Mouse (Mus musculus) MEL (cell line): ENCODE measurements around the gene Endod1. TPM values are rescaled to one million over a fixed set of nuclear protein-coding genes. Genes with fewer than 3 reads are reported as not detected.

Source experiments
- DNase-seq: peaks from one replicate; pipeline ENCODE4 v3.0.0; 2011; ENCODE audit warnings: low read depth, low spot score
- H3K27ac ChIP-seq: 2 replicates; pipeline ENCODE4 v1.5.1; 2012; ENCODE audit warnings: low read depth, mild to moderate bottlenecking, control low read depth, low read length, moderate library complexity; ENCODE audit not compliant: control insufficient read depth
- H3K27me3 ChIP-seq, 2 experiments: fragments of 150-350 bp in 1 of 2; sonication (generic) in 1 of 2; 2 replicates each; pipeline ENCODE4 v1.6.1; 2012; ENCODE audit warnings: low read length in 2 of 2, mild to moderate bottlenecking in 2 of 2, improper control_type of control experiment in 1 of 2, moderate library complexity in 1 of 2; ENCODE audit not compliant: insufficient read depth in 2 of 2, control insufficient read depth in 1 of 2
- H3K36me3 ChIP-seq, 2 experiments: 2 replicates each; pipeline ENCODE4 v1.6.1; 2012 to 2014; ENCODE audit warnings: low read length in 2 of 2, improper control_type of control experiment in 1 of 2, inconsistent platforms in 1 of 2, mild to moderate bottlenecking in 1 of 2; ENCODE audit not compliant: insufficient read depth in 2 of 2, control insufficient read depth in 1 of 2
- H3K4me1 ChIP-seq, 2 experiments: fragments of 150-350 bp in 1 of 2; sonication (generic) in 1 of 2; 2 replicates each; pipeline ENCODE4 v1.6.1; 2012; ENCODE audit warnings: low read length in 2 of 2, improper control_type of control experiment in 1 of 2, mild to moderate bottlenecking in 1 of 2; ENCODE audit not compliant: insufficient read depth in 2 of 2, control insufficient read depth in 1 of 2
- H3K4me3 ChIP-seq, 2 experiments: fragments of 150-350 bp in 1 of 2; sonication (generic) in 1 of 2; 2 replicates each; pipeline ENCODE4 v1.5.1; 2012; ENCODE audit warnings: low read depth in 2 of 2, low read length in 2 of 2, mild to moderate bottlenecking in 2 of 2, moderate library complexity in 2 of 2, control low read depth in 1 of 2, improper control_type of control experiment in 1 of 2; ENCODE audit not compliant: control insufficient read depth in 1 of 2, insufficient read depth in 1 of 2
- H3K79me2 ChIP-seq: 2 replicates; pipeline ENCODE4 v1.6.1; 2012; ENCODE audit warnings: mild to moderate bottlenecking, low read length, moderate library complexity; ENCODE audit not compliant: control insufficient read depth, poor library complexity, insufficient read depth
- H3K9ac ChIP-seq: 2 replicates; pipeline ENCODE4 v1.6.1; 2012; ENCODE audit warnings: low read depth, mild to moderate bottlenecking, control low read depth, low read length, moderate library complexity; ENCODE audit not compliant: control insufficient read depth, poor library complexity, severe bottlenecking
- H3K9me3 ChIP-seq: fragments of 150-350 bp; sonication (generic); replicated peaks from 2 replicates; pipeline ENCODE4 v1.6.1; 2012; ENCODE audit warnings: mild to moderate bottlenecking, low read length, improper control_type of control experiment, moderate library complexity; ENCODE audit not compliant: insufficient read depth
- BHLHE40 ChIP-seq: IDR thresholded peaks from 2 replicates; pipeline ENCODE4 v1.6.1; 2012; ENCODE audit warnings: low read depth, mild to moderate bottlenecking, inconsistent platforms, low read length, improper control_type of control experiment, borderline replicate concordance
- CHD1 ChIP-seq: IDR thresholded peaks from 2 replicates; pipeline ENCODE4 v1.6.1; 2012; ENCODE audit warnings: low read depth, mild to moderate bottlenecking, inconsistent platforms, low read length, improper control_type of control experiment
- CTCF ChIP-seq, 3 experiments: IDR thresholded peaks in 2 of 3; conservative IDR thresholded peaks in 1 of 3; 2 replicates each; pipeline ENCODE4 v1.5.1; 2011 to 2012; ENCODE audit warnings: low read length in 3 of 3, low read depth in 2 of 3, mild to moderate bottlenecking in 2 of 3, improper control_type of control experiment in 1 of 3, inconsistent platforms in 1 of 3, mixed read lengths in 1 of 3, moderate library complexity in 1 of 3; ENCODE audit not compliant: control insufficient read depth in 1 of 3, insufficient read depth in 1 of 3, poor library complexity in 1 of 3, severe bottlenecking in 1 of 3
- E2F4 ChIP-seq: IDR thresholded peaks from 2 replicates; pipeline ENCODE4 v1.6.1; 2011; ENCODE audit warnings: low read depth, low read length, improper control_type of control experiment, borderline replicate concordance
- EP300 ChIP-seq, 2 experiments: IDR thresholded peaks; 2 replicates each; pipeline ENCODE4 v1.6.1; 2011; ENCODE audit warnings: improper control_type of control experiment in 2 of 2, low read length in 2 of 2, low read depth in 1 of 2, mild to moderate bottlenecking in 1 of 2
- ETS1 ChIP-seq: IDR thresholded peaks from 2 replicates; pipeline ENCODE4 v1.6.1; 2012; ENCODE audit warnings: low read depth, mild to moderate bottlenecking, inconsistent platforms, low read length, improper control_type of control experiment, moderate library complexity
- GABPA ChIP-seq: IDR thresholded peaks from 2 replicates; pipeline ENCODE4 v1.6.1; 2012; ENCODE audit warnings: low read depth, mild to moderate bottlenecking, inconsistent platforms, low read length, improper control_type of control experiment, moderate library complexity
- GATA1 ChIP-seq: IDR thresholded peaks from 2 replicates; pipeline ENCODE4 v1.6.1; 2011; ENCODE audit warnings: low read depth, low read length, improper control_type of control experiment
- HCFC1 ChIP-seq: IDR thresholded peaks from 2 replicates; pipeline ENCODE4 v1.6.1; 2012; ENCODE audit warnings: low read depth, mild to moderate bottlenecking, inconsistent platforms, low read length, improper control_type of control experiment, moderate library complexity
- KAT2A ChIP-seq: conservative IDR thresholded peaks from 2 replicates; pipeline ENCODE4 v1.6.1; 2012; ENCODE audit warnings: low read depth, low read length, improper control_type of control experiment, inconsistent platforms
- MAFK ChIP-seq: IDR thresholded peaks from 2 replicates; pipeline ENCODE4 v1.6.1; 2011; ENCODE audit warnings: low read depth, mild to moderate bottlenecking, low read length, improper control_type of control experiment, borderline replicate concordance
- MAX ChIP-seq: IDR thresholded peaks from 2 replicates; pipeline ENCODE4 v1.6.1; 2011; ENCODE audit warnings: low read length, improper control_type of control experiment
- MEF2A ChIP-seq: IDR thresholded peaks from 2 replicates; pipeline ENCODE4 v1.6.1; 2014; ENCODE audit warnings: low read depth, mild to moderate bottlenecking, inconsistent platforms, low read length, improper control_type of control experiment; ENCODE audit not compliant: poor library complexity, insufficient replicate concordance, severe bottlenecking; ENCODE audit errors: extremely low read depth
- MXI1 ChIP-seq: IDR thresholded peaks from 2 replicates; pipeline ENCODE4 v1.6.1; 2011; ENCODE audit warnings: mild to moderate bottlenecking, low read depth, low read length, improper control_type of control experiment
- MYB ChIP-seq: IDR thresholded peaks from 2 replicates; pipeline ENCODE4 v1.6.1; 2011; ENCODE audit warnings: mild to moderate bottlenecking, low read depth, low read length, improper control_type of control experiment
- MYC ChIP-seq: IDR thresholded peaks from 2 replicates; pipeline ENCODE4 v1.6.1; 2011; ENCODE audit warnings: low read depth, mild to moderate bottlenecking, low read length, improper control_type of control experiment, moderate library complexity
- NELFE ChIP-seq: IDR thresholded peaks from 2 replicates; pipeline ENCODE4 v1.6.1; 2011; ENCODE audit warnings: low read depth, low read length, improper control_type of control experiment
- NRF1 ChIP-seq: IDR thresholded peaks from 2 replicates; pipeline ENCODE4 v1.6.1; 2014; ENCODE audit warnings: low read depth, mild to moderate bottlenecking, inconsistent platforms, low read length, improper control_type of control experiment, moderate library complexity; ENCODE audit not compliant: poor library complexity, insufficient read depth, severe bottlenecking
- POLR2A ChIP-seq, 2 experiments: IDR thresholded peaks; 2 replicates each; pipeline ENCODE4 v1.6.1; 2011 to 2012; ENCODE audit warnings: low read length in 2 of 2, mild to moderate bottlenecking in 2 of 2, control low read depth in 1 of 2, improper control_type of control experiment in 1 of 2, low read depth in 1 of 2, moderate library complexity in 1 of 2; ENCODE audit not compliant: control insufficient read depth in 1 of 2, insufficient read depth in 1 of 2, poor library complexity in 1 of 2
- POLR2AphosphoS2 ChIP-seq: IDR thresholded peaks from 2 replicates; pipeline ENCODE4 v1.6.1; 2011; ENCODE audit warnings: low read length, improper control_type of control experiment
- POLR2AphosphoS5 ChIP-seq: IDR thresholded peaks from 2 replicates; pipeline ENCODE4 v1.6.1; 2012; ENCODE audit warnings: low read depth, borderline replicate concordance, mild to moderate bottlenecking, inconsistent platforms, low read length, moderate library complexity, mixed read lengths
- RAD21 ChIP-seq: IDR thresholded peaks from 2 replicates; pipeline ENCODE4 v1.6.1; 2011; ENCODE audit warnings: mild to moderate bottlenecking, low read depth, low read length, improper control_type of control experiment
- RCOR1 ChIP-seq: IDR thresholded peaks from 2 replicates; pipeline ENCODE4 v1.6.1; 2012; ENCODE audit warnings: low read depth, mild to moderate bottlenecking, inconsistent platforms, low read length, improper control_type of control experiment
- SIN3A ChIP-seq: IDR thresholded peaks from 2 replicates; pipeline ENCODE4 v1.6.1; 2012; ENCODE audit warnings: low read length, improper control_type of control experiment, inconsistent platforms
- TAL1 ChIP-seq: IDR thresholded peaks from 2 replicates; pipeline ENCODE4 v1.6.1; 2012; ENCODE audit warnings: mild to moderate bottlenecking, inconsistent platforms, low read length, moderate library complexity, mixed read lengths
- TBP ChIP-seq: IDR thresholded peaks from 2 replicates; pipeline ENCODE4 v1.8.0; 2011; ENCODE audit warnings: low read depth, low read length, improper control_type of control experiment
- TCF12 ChIP-seq: IDR thresholded peaks from 2 replicates; pipeline ENCODE4 v1.6.1; 2014; ENCODE audit warnings: low read depth, mild to moderate bottlenecking, inconsistent platforms, low read length, improper control_type of control experiment, moderate library complexity
- UBTF ChIP-seq: IDR thresholded peaks from 2 replicates; pipeline ENCODE4 v1.6.1; 2012; ENCODE audit warnings: low read depth, mild to moderate bottlenecking, inconsistent platforms, low read length, improper control_type of control experiment, moderate library complexity, borderline replicate concordance; ENCODE audit not compliant: insufficient read depth
- USF1 ChIP-seq: IDR thresholded peaks from 2 replicates; pipeline ENCODE4 v1.6.1; 2014; ENCODE audit warnings: low read depth, mild to moderate bottlenecking, inconsistent platforms, low read length, improper control_type of control experiment, moderate library complexity
- ZC3H11A ChIP-seq: IDR thresholded peaks from 2 replicates; pipeline ENCODE4 v1.6.1; 2012; ENCODE audit warnings: low read depth, mild to moderate bottlenecking, inconsistent platforms, low read length, improper control_type of control experiment
- ZKSCAN1 ChIP-seq: IDR thresholded peaks from 2 replicates; pipeline ENCODE4 v1.6.1; 2012; ENCODE audit warnings: low read depth, mild to moderate bottlenecking, inconsistent platforms, low read length, improper control_type of control experiment, moderate library complexity
- ZMIZ1 ChIP-seq: IDR thresholded peaks from 2 replicates; pipeline ENCODE4 v1.6.1; 2012; ENCODE audit warnings: low read depth, mild to moderate bottlenecking, inconsistent platforms, low read length, improper control_type of control experiment, moderate library complexity
- ZNF384 ChIP-seq: IDR thresholded peaks from 2 replicates; pipeline ENCODE4 v1.6.1; 2012; ENCODE audit warnings: low read depth, mild to moderate bottlenecking, inconsistent platforms, low read length, improper control_type of control experiment
- polyA plus RNA-seq, 2 experiments: library from polyadenylated mRNA; stranded (reverse) in 1 of 2; unstranded in 1 of 2; fragments of >175 nt in 1 of 2; fragments of >200 nt in 1 of 2; gene quantifications; 2 replicates each; pipeline versions ENCODE4 v1.2.1 to v1.2.4; 2012; ENCODE audit warnings: low replicate concordance in 2 of 2, low read depth in 1 of 2; ENCODE audit not compliant: insufficient read length in 2 of 2, insufficient read depth in 1 of 2, missing spikeins in 1 of 2
- total RNA-seq: library from RNA; depleted of rRNA; stranded (reverse); fragments of 300-350 nt; gene quantifications from 2 replicates; pipeline ENCODE4 v1.2.3, GENCODE M21; 2012

The Endod1 gene
- total and polyA plus RNA-seq, 3 experiments, result 31.1 to 33.7 TPM; not detected in 1

- TF ChIP-seq NRF1, result no peak
- peak; percentile 53 for TF ChIP-seq ETS1
- TF ChIP-seq ZNF384, result no peak
- TF ChIP-seq HCFC1, result no peak
- no peak for TF ChIP-seq CHD1
- no peak for TF ChIP-seq POLR2AphosphoS5
- no peak for TF ChIP-seq TBP
- no peak for TF ChIP-seq RAD21
- TF ChIP-seq UBTF, result no peak
- TF ChIP-seq POLR2A (IDR thresholded peaks at IDR 0.05; ENCODE audit: control insufficient read depth in 1 of 2, insufficient read depth in 1 of 2, low read depth in 1 of 2, low read length in 2 of 2, poor library complexity in 1 of 2), result no peak
- no peak for TF ChIP-seq E2F4
- TF ChIP-seq RCOR1, result peak; percentile 61
- peak; percentile 9; the same call in 1 of the 2 replicates for TF ChIP-seq ZC3H11A
- TF ChIP-seq BHLHE40, result no peak
- TF ChIP-seq GABPA, result no peak
Observed at GRCm38 (mm10) chr9:14402099-14402498, 20.8 kb upstream of the Endod1 start (continued).

- Histone ChIP-seq H3K4me3 (no peak overlapping the region), H3K9ac (no peak overlapping the region), H3K27me3 (no peaks in the 10 kb centered on the region), H3K27ac (no peak overlapping the region), H3K9me3 (no peaks in the 10 kb centered on the region), H3K36me3 (peaks cover 0 to 48% of the 10 kb centered on the region in 2 experiments; a peak in 2 of 4 replicates), H3K4me1 (peaks cover 32 to 34% of the 10 kb centered on the region in 2 experiments), H3K79me2 (no peaks in the 10 kb centered on the region)
- peak; percentile 90 for DNase-seq
- TF ChIP-seq MEF2A (no peak), MAX (no peak), ZNF384 (no peak), ETS1 (peak; percentile 68; the same call in 1 of the 2 replicates), E2F4 (no peak), MYB (peak; percentile 64), ZMIZ1 (no peak), ZC3H11A (no peak), UBTF (no peak), TCF12 (peak; percentile 75), TAL1 (peak; percentile 82), TBP (no peak), CHD1 (no peak), HCFC1 (peak; percentile 36; the same call in 1 of the 2 replicates), POLR2AphosphoS2 (no peak), EP300 (IDR thresholded peaks at IDR 0.05; ENCODE audit: low read depth in 1 of 2, low read length in 2 of 2) (peak; percentile 78 to 88; a peak in 3 of 4 replicates), SIN3A (peak; percentile 72), MAFK (no peak), GATA1 (peak; percentile 77), KAT2A (no peak), USF1 (no peak), MXI1 (0 out of 2 replicates have a peak, but pooled peaks have one; percentile 48), POLR2A (IDR thresholded peaks at IDR 0.05; ENCODE audit: control insufficient read depth in 1 of 2, insufficient read depth in 1 of 2, low read depth in 1 of 2, low read length in 2 of 2, poor library complexity in 1 of 2) (no peak), NELFE (no peak), RCOR1 (peak; percentile 94), POLR2AphosphoS5 (no peak), RAD21 (no peak), NRF1 (no peak), MYC (0 out of 2 replicates have a peak, but pooled peaks have one; percentile 42), CTCF (IDR thresholded peaks at IDR 0.05 in 2 of 3, conservative IDR thresholded peaks at IDR 0.05 in 1 of 3; ENCODE audit: control insufficient read depth in 1 of 3, insufficient read depth in 1 of 3, low read depth in 2 of 3, low read length in 3 of 3, poor library complexity in 1 of 3, severe bottlenecking in 1 of 3) (no peak), ZKSCAN1 (no peak)
Observed at GRCm38 (mm10) chr9:14400392-14400791, 19.1 kb upstream of the Endod1 start.
